Mouse (Mus musculus) small intestine, adult 2 months (tissue): Measurements from ENCODE around the gene Slc3a1.

ENCODE experiments used
- CTCF ChIP-seq: fragments of 200-500 bp; IDR thresholded peaks from 2 replicates; pipeline ENCODE4 v1.5.1; 2012; ENCODE audit warnings: low read depth, mild to moderate bottlenecking, control low read depth, inconsistent platforms, low read length, moderate library complexity, mixed read lengths; ENCODE audit not compliant: insufficient replicate concordance, insufficient read length; ENCODE audit errors: extremely low read depth
- POLR2A ChIP-seq: fragments of 200-500 bp; IDR thresholded peaks from 2 replicates; pipeline ENCODE4 v1.6.1; 2012; ENCODE audit warnings: low read depth, mild to moderate bottlenecking, control low read depth, inconsistent platforms, low read length, moderate library complexity

DNA sequence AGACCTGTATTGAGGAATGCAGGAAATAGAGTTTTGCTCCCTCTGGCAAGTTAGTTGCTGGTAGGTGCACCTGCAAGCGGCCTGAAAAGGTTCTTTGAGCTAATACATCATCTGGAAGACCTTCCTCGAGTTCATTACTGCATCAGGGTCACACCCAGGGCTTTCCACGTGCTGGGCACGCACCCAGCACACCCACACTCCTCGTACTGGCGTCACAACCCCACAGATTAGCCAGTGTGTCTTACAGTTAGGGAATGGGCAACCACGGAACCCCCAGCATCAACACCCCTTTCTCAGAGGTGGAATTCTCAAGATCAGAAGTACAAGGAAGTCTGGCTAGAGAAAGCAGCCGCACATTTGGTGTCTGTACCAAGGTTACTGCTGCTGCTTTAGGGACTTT, 3.9 kb upstream of the Slc3a1 start:
- TF ChIP-seq CTCF = no peak
- no peak for TF ChIP-seq POLR2A
